Mouse (Mus musculus): ENCODE results near the gene Ctsz.

GRCm38 (mm10) chr2:174473550-174473927 lies 34.7 kb upstream of the Ctsz start:
- no peak for TF ChIP-seq ZC3H11A (IDR thresholded peaks at IDR 0.05; ENCODE audit: low read depth, low read length)
- TF ChIP-seq ZKSCAN1 (IDR thresholded peaks at IDR 0.05; ENCODE audit: low read depth, low read length), result no peak
- TF ChIP-seq POLR2A (IDR thresholded peaks at IDR 0.05; ENCODE audit: control insufficient read depth in 1 of 2, insufficient read depth in 1 of 2, low read depth in 1 of 2, low read length in 2 of 2, poor library complexity in 1 of 2), result no peak
- TF ChIP-seq CTCF (IDR thresholded peaks at IDR 0.05 in 2 of 3, conservative IDR thresholded peaks at IDR 0.05 in 1 of 3; ENCODE audit: control insufficient read depth in 1 of 3, insufficient read depth in 1 of 3, low read depth in 2 of 3, low read length in 3 of 3, poor library complexity in 1 of 3, severe bottlenecking in 1 of 3), result no peak
- TF ChIP-seq ZMIZ1 (IDR thresholded peaks at IDR 0.05; ENCODE audit: low read depth, low read length), result no peak
- TF ChIP-seq ELF1 (IDR thresholded peaks at IDR 0.05; ENCODE audit: low read depth, low read length), result no peak
- 0 out of 2 replicates have a peak, but pooled peaks have one; percentile 11 for TF ChIP-seq MAX (IDR thresholded peaks at IDR 0.05; ENCODE audit: low read length)
- no peak for TF ChIP-seq GATA1 (IDR thresholded peaks at IDR 0.05; ENCODE audit: low read depth, low read length)
- no peak for TF ChIP-seq POLR2AphosphoS5 (IDR thresholded peaks at IDR 0.05; ENCODE audit: borderline replicate concordance, low read depth, low read length)
- TF ChIP-seq HCFC1 (IDR thresholded peaks at IDR 0.05; ENCODE audit: low read depth, low read length), result no peak
- no peak for TF ChIP-seq POLR2AphosphoS2 (IDR thresholded peaks at IDR 0.05; ENCODE audit: low read length)
- no peak for TF ChIP-seq USF1 (IDR thresholded peaks at IDR 0.05; ENCODE audit: low read depth, low read length)

All from MEL (cell line).